ENCODE assay signal across 8 mouse cellular contexts in the genomic region with DNA sequence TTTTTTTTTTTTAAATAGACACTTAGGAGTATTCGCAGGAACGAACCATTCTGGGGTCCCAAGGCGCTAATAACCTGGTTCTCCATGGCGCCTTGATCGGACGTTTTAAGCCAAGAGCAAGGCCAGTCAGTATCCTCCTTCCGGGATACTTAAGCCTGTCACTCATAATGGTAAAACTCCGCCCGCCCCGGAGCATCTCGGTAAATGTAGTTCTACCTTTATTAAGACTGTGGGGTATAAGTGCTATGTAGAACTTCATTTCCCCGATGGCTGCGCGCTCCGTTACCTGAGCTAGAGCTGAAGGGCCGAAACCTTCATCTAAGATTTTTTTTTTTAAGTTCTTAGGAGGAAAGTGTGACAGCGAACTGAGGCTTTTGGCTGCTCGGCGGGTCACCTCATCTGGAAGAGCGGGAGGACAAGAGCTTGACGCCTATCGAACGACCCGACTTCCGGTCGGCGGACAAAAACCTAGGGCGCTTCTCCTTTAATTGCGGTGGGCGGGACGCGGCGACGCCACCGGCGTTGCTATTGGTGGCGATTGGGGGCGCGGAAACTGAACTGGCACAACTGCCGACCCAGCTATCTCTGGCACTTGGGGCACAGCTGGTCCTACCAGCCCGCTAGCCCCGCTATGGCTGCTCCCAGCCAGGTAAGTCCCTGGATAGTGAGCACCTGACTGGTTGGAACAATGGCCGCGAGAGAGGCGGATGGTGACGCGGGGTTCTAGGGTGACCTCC. TPM values are rescaled to one million over a fixed set of nuclear protein-coding genes. Genes with fewer than 3 reads are reported as not detected.
A peak's percentile ranks its signal among the peaks of the same experiment; 100 is the strongest.
DNase-seq lines count a peak whose midpoint lies in the region; ATAC-seq and TF ChIP-seq lines count a peak whose summit lies in the region.

A gene (plus strand): TSS at position 254 of the 737 bp plus-strand sequence.

- peak; percentile 98 for DNase-seq in 416B (ENCODE audit: low read depth)
- DNase-seq in heart, adult 8-10 months (ENCODE audit: low spot score), result peak; percentile 95
- peak; percentile 98 for DNase-seq in kidney, adult 9 months
- DNase-seq in limb, embryonic 14.5 days (ENCODE audit: low spot score), result peak; percentile 98
- DNase-seq in midbrain, postnatal 0 days (ENCODE audit: low spot score), result peak; percentile 98
- peak; percentile 93 to 95 for DNase-seq in spleen, postnatal 14 days (ENCODE audit: low spot score in 2 of 2)

- TF ChIP-seq POLR2A in bone marrow, adult 2 months (IDR thresholded peaks at IDR 0.05; ENCODE audit: borderline replicate concordance, control insufficient read depth, low read depth, low read length), result peak; percentile 78; the same call in 1 of the 2 replicates
- no peak for TF ChIP-seq POLR2A in limb, embryonic 14.5 days (IDR thresholded peaks at IDR 0.05; ENCODE audit: borderline replicate concordance, extremely low read depth, insufficient read depth, insufficient read length)

- under 1% methylated on average over 47 of the region's 47 CpGs for WGBS in bone marrow, adult 2 months
- under 1% methylated on average over 47 of the region's 47 CpGs for WGBS in embryonic facial prominence, embryonic 15.5 days
- WGBS in limb, embryonic 14.5 days, result under 1% methylated on average over 47 of the region's 47 CpGs
- under 1% methylated on average over 47 of the region's 47 CpGs for WGBS in midbrain, postnatal 0 days

- H3K4me3 ChIP-seq in bone marrow, adult 2 months (replicated peaks; ENCODE audit: control insufficient read depth, low read depth, low read length), result peak within 1 kb of the TSS; percentile 88
- peak within 1 kb of the TSS; percentile 70 for H3K4me3 ChIP-seq in embryonic facial prominence, embryonic 15.5 days (replicated peaks)
- H3K4me3 ChIP-seq in limb, embryonic 14.5 days (replicated peaks; ENCODE audit: low read length), result peak within 1 kb of the TSS; percentile 61
- H3K4me3 ChIP-seq in midbrain, postnatal 0 days (ENCODE audit: low read depth, low read length), result peak within 1 kb of the TSS; percentile 45

- peak within 1 kb of the TSS; percentile 66 for H3K27ac ChIP-seq in bone marrow, adult 2 months (ENCODE audit: control insufficient read depth, insufficient read depth, low read depth, low read length, poor library complexity)
- peak within 1 kb of the TSS; percentile 79 for H3K27ac ChIP-seq in embryonic facial prominence, embryonic 15.5 days (replicated peaks)
- H3K27ac ChIP-seq in limb, embryonic 14.5 days (replicated peaks; ENCODE audit: low read depth, low read length), result peak within 1 kb of the TSS; percentile 65
- peak within 1 kb of the TSS; percentile 80 for H3K27ac ChIP-seq in midbrain, postnatal 0 days (ENCODE audit: low read depth, low read length)

- peak; percentile 96 for ATAC-seq in embryonic facial prominence, embryonic 15.5 days (ENCODE audit: insufficient number of reproducible peaks, low FRiP score, low TSS enrichment, low read depth)
- peak; percentile 96 for ATAC-seq in limb, embryonic 14.5 days (ENCODE audit: low FRiP score, low read depth)
- peak; percentile 95 for ATAC-seq in midbrain, postnatal 0 days (ENCODE audit: low FRiP score)

- peak within 1 kb of the TSS; percentile 94 for H3K4me2 ChIP-seq in embryonic facial prominence, embryonic 15.5 days (replicated peaks)
- H3K4me2 ChIP-seq in limb, embryonic 14.5 days (replicated peaks; ENCODE audit: low read depth, low read length, severe bottlenecking), result peak within 1 kb of the TSS; percentile 91
- peak within 1 kb of the TSS; percentile 93 for H3K4me2 ChIP-seq in midbrain, postnatal 0 days (ENCODE audit: low read depth, low read length, poor library complexity, severe bottlenecking)

- H3K9ac ChIP-seq in embryonic facial prominence, embryonic 15.5 days, result peak within 1 kb of the TSS; percentile 53
- H3K9ac ChIP-seq in limb, embryonic 14.5 days (ENCODE audit: low read depth, low read length, severe bottlenecking), result peak within 1 kb of the TSS; percentile 56
- H3K9ac ChIP-seq in midbrain, postnatal 0 days (replicated peaks; ENCODE audit: low read length, poor library complexity, severe bottlenecking), result peak within 1 kb of the TSS; percentile 56

- no peaks in the 10 kb centered on the region for H3K27me3 ChIP-seq in embryonic facial prominence, embryonic 15.5 days
- no peaks in the 10 kb centered on the region for H3K27me3 ChIP-seq in limb, embryonic 14.5 days (ENCODE audit: control insufficient read depth, insufficient read depth, low read length)
- H3K27me3 ChIP-seq in midbrain, postnatal 0 days (ENCODE audit: insufficient read depth, low read length), result no peaks in the 10 kb centered on the region

- H3K4me1 ChIP-seq in bone marrow, adult 2 months (ENCODE audit: control insufficient read depth, insufficient read depth, low read length), result peaks cover 2% of the 10 kb centered on the region; the same call in 1 of the 2 replicates
- H3K4me1 ChIP-seq in embryonic facial prominence, embryonic 15.5 days, result peaks cover 15% of the 10 kb centered on the region
- H3K4me1 ChIP-seq in limb, embryonic 14.5 days (ENCODE audit: control insufficient read depth, insufficient read depth, low read length), result peaks cover 9% of the 10 kb centered on the region; the same call in 1 of the 2 replicates
- H3K4me1 ChIP-seq in midbrain, postnatal 0 days (ENCODE audit: insufficient read depth, low read length), result peaks cover 3% of the 10 kb centered on the region; the same call in 1 of the 2 replicates

- H3K36me3 ChIP-seq in embryonic facial prominence, embryonic 15.5 days, result peaks cover 7% of the 10 kb centered on the region; the same call in 1 of the 2 replicates
- H3K36me3 ChIP-seq in limb, embryonic 14.5 days (ENCODE audit: control insufficient read depth, insufficient read depth, low read length), result peaks cover 7% of the 10 kb centered on the region; the same call in 1 of the 2 replicates
- 0 out of 2 replicates have a peak, but pooled peaks cover 3% of the 10 kb centered on the region for H3K36me3 ChIP-seq in midbrain, postnatal 0 days (ENCODE audit: insufficient read depth, low read length)

- H3K9me3 ChIP-seq in embryonic facial prominence, embryonic 15.5 days (replicated peaks), result no peaks in the 10 kb centered on the region
- no peaks in the 10 kb centered on the region for H3K9me3 ChIP-seq in limb, embryonic 14.5 days (ENCODE audit: control insufficient read depth, low read length)
- H3K9me3 ChIP-seq in midbrain, postnatal 0 days (ENCODE audit: low read length), result no peaks in the 10 kb centered on the region

- TF ChIP-seq CTCF in bone marrow, adult 2 months (IDR thresholded peaks at IDR 0.05; ENCODE audit: control insufficient read depth, insufficient read depth, low read length), result no peak
- no peak for TF ChIP-seq CTCF in midbrain, postnatal 0 days (IDR thresholded peaks at IDR 0.05)

RNA-seq across cellular contexts. Expression of the gene that starts here (rescaled TPM):
- polyA plus RNA-seq in bone marrow, adult 2 months (2011; ENCODE audit: insufficient read depth, insufficient read length, low replicate concordance, missing spikeins), result 45.1 and 46.9 TPM in 2 replicates
- 22.4 and 32.8 TPM in 2 replicates for polyA plus RNA-seq in embryonic facial prominence, embryonic 15.5 days (2015; fragmentation: Nextera tagmentation; extraction: Ambion mirVana)
- 1 to 10 TPM; 3.2 to 4.9 (median 4.7) TPM for total RNA-seq in heart, adult 8-10 months (2022)
- 20.1 and 25.9 TPM in 2 replicates for polyA plus RNA-seq in limb, embryonic 14.5 days (2012; rRNA removed)
- 17.4 and 20.2 TPM in 2 replicates for polyA plus RNA-seq in limb, embryonic 14.5 days (2014; fragmentation: Nextera tagmentation; extraction: Ambion mirVana)
- 6.5 and 8.7 TPM in 2 replicates for total RNA-seq in midbrain, postnatal 0 days (2014; rRNA removed)
- polyA plus RNA-seq in midbrain, postnatal 0 days (2015; fragmentation: Nextera tagmentation; extraction: Ambion mirVana), result 9.8 and 11.7 TPM in 2 replicates

Comparison
In these comparisons a context has a peak if more than half of its experiments do, and no peak if none do; other contexts are left out.
1. Peak in every context shown above with its lines: DNase-seq, ATAC-seq, H3K4me3 ChIP-seq and H3K27ac ChIP-seq.